Mouse (Mus musculus) intestine, embryonic 14.5 days (tissue): ENCODE data around the gene Ugt1a8. TPM values are rescaled to one million over a fixed set of nuclear protein-coding genes. Genes with fewer than 3 reads are reported as not detected.

Source experiments
- ATAC-seq: fragments of 200-750 bp; cut with Nextera tagmentation; replicated peaks from 2 replicates; pipeline ENCODE4 v1.8.0; 2017; ENCODE audit warnings: low read depth, moderate number of reproducible peaks, moderate TSS enrichment, moderate library complexity; ENCODE audit not compliant: low FRiP score, low TSS enrichment
- DNase-seq: peaks from one replicate; pipeline ENCODE4 v3.0.0-alpha.2; 2018; ENCODE audit warnings: low spot score
- H3K27ac ChIP-seq: fragments of 300-500 bp; sonication (generic); 2 replicates; pipeline ENCODE4 v1.5.1; 2014; ENCODE audit warnings: low read depth, mild to moderate bottlenecking, control low read depth
- H3K27me3 ChIP-seq: fragments of 300-500 bp; sonication (generic); replicated peaks from 2 replicates; pipeline ENCODE4 v1.6.1; 2014; ENCODE audit warnings: low read length, control low read depth; ENCODE audit not compliant: control insufficient read depth, insufficient read depth
- H3K36me3 ChIP-seq: fragments of 300-500 bp; sonication (generic); 2 replicates; pipeline ENCODE4 v1.6.1; 2014; ENCODE audit warnings: low read length, control low read depth; ENCODE audit not compliant: control insufficient read depth, insufficient read depth
- H3K4me1 ChIP-seq: fragments of 300-500 bp; sonication (generic); replicated peaks from 2 replicates; pipeline ENCODE4 v1.6.1; 2014; ENCODE audit warnings: low read length, control low read depth, mixed read lengths; ENCODE audit not compliant: control insufficient read depth, insufficient read depth
- H3K4me2 ChIP-seq: fragments of 300-500 bp; sonication (generic); 2 replicates; pipeline ENCODE4 v1.6.1; 2014; ENCODE audit warnings: low read length
- H3K4me3 ChIP-seq: fragments of 300-500 bp; sonication (generic); 2 replicates; pipeline ENCODE4 v1.5.1; 2014; ENCODE audit warnings: low read depth, low read length, control low read depth, mixed read lengths
- H3K9ac ChIP-seq: fragments of 300-500 bp; sonication (generic); 2 replicates; pipeline ENCODE4 v1.6.1; 2014; ENCODE audit warnings: mild to moderate bottlenecking, low read length
- H3K9me3 ChIP-seq: fragments of 300-500 bp; sonication (generic); 2 replicates; pipeline ENCODE4 v1.6.1; 2016; ENCODE audit warnings: low read length, control low read depth; ENCODE audit not compliant: control insufficient read depth
- WGBS: fragments of 180-500 bp; shearing (Covaris S2); extraction: QIAGEN DNeasy Blood & Tissue Kit; methylation state at CpG from one replicate; pipeline ENCODE4 v1.1.7; 2014; 5-methylcytosine and 5-hydroxymethylcytosine counted together
- polyA plus RNA-seq: library from polyadenylated mRNA; unstranded; fragments of >200 nt; fragmentation: Nextera tagmentation; extraction: Ambion mirVana; gene quantifications from 2 replicates; pipeline ENCODE4 v1.2.1, GENCODE M21; 2014

The Ugt1a8 gene
- polyA plus RNA-seq, 1 experiment from 2014 or later = not detected

DNA sequence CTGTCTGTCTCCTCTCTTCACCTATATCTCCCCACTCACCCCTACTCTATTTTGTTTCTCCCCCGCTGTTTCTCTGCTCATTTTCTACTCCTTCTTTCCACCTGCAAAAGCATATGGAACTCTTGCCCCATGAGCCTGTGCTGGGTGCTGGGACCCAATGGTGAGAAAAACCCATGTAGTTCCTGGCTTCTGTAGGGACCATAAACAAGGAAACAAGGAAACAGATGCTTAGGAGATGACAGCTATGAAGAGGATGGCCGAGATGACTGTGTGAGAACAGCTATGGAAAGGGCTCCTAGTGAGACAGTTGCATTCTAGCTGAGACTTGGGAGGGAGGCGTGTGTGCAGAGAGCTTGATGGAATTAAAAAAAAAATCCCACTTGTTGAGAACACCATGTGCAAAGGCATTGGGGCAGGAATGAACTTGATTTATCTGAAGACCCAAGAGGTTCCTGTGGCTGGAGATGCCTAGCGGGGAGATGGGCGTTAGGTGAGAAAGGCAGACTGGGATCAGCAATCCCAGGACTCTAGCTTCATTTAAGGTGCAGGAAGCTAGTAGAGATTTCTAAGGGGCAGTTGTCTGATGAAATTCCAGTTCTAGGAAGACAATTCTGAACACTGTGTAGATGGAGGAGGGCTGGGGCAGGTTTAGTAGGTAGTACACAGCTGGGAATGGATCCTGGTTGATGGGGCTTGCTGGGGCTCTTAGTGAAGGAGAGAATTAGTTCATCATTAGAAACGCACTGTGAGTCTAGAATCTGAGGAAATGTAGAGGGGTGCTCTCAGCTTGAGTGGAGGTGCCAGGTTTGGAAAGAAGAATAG is 143.6 kb downstream of the Ugt1a8 start:
- no peak overlapping the region for H3K4me3 ChIP-seq
- no peak overlapping the region for H3K9ac ChIP-seq
- no peaks in the 10 kb centered on the region for H3K4me1 ChIP-seq
- ATAC-seq = no peak
- H3K9me3 ChIP-seq = peaks cover 92% of the 10 kb centered on the region
- no peak overlapping the region for H3K4me2 ChIP-seq
- WGBS = 75% methylated on average over 6 of the region's 6 CpGs
- H3K36me3 ChIP-seq = no peaks in the 10 kb centered on the region
- H3K27ac ChIP-seq = no peak overlapping the region
- DNase-seq = no peak
- no peaks in the 10 kb centered on the region for H3K27me3 ChIP-seq

- H3K4me3 ChIP-seq = no peak overlapping the region
- no peaks in the 10 kb centered on the region for H3K4me1 ChIP-seq
- H3K4me2 ChIP-seq = no peak overlapping the region
- H3K27me3 ChIP-seq = no peaks in the 10 kb centered on the region
- WGBS = 71% methylated on average over 7 of the region's 7 CpGs
- no peak overlapping the region for H3K27ac ChIP-seq
- H3K9ac ChIP-seq = no peak overlapping the region
- H3K9me3 ChIP-seq = peaks cover 89% of the 10 kb centered on the region
- no peak for ATAC-seq
- no peaks in the 10 kb centered on the region for H3K36me3 ChIP-seq
- DNase-seq = no peak
These were observed 144.3 kb downstream of the Ugt1a8 start for GRCm38 (mm10) chr1:88231803-88232499.

DNA sequence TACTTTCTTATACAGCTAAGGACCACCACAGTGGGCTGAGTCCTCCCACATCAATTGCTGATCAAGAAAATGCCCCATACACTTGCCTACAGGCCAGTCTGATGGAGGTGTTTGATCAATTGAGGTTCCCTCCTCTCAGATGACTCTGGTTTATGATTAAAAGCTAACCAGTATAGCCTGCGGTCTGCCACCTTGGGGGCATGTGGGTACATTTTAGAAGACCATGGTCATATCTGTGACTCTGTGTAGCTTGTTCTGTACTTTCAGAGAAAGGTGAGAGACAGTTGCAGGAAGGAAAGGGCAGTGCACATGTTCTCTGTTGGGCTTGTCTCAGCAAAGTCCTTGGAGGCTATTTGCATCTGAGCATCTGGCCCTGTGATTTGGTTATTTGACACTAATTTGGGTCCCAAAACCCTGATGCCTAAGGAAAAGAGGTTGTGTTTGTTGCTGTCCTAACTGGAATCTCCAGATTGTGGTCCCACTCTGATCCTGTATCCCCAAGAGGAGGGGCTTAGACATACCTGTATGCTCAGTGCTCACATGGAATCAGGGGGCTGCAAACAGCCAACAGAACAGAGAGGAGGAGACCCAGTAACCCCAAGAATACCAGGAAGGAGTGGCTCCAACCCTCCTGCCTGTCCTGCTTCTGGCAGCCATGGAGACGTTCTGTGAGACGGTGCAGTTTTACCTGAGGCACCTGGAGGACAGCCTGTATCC is 145.2 kb downstream of the Ugt1a8 start:
- DNase-seq = no peak
- no peaks in the 10 kb centered on the region for H3K36me3 ChIP-seq
- WGBS = 57% methylated on average over 3 of the region's 3 CpGs
- no peak for ATAC-seq
- H3K4me2 ChIP-seq = no peak overlapping the region
- no peaks in the 10 kb centered on the region for H3K27me3 ChIP-seq
- no peak overlapping the region for H3K4me3 ChIP-seq
- peaks cover 89% of the 10 kb centered on the region for H3K9me3 ChIP-seq
- H3K9ac ChIP-seq = no peak overlapping the region
- H3K4me1 ChIP-seq = no peaks in the 10 kb centered on the region
- no peak overlapping the region for H3K27ac ChIP-seq

- 68% methylated on average over 14 of the region's 14 CpGs for WGBS
- Histone ChIP-seq H3K4me2 (no peak overlapping the region), H3K4me3 (no peak overlapping the region), H3K4me1 (no peaks in the 10 kb centered on the region), H3K9me3 (peaks cover 89% of the 10 kb centered on the region), H3K36me3 (no peaks in the 10 kb centered on the region), H3K27ac (no peak overlapping the region), H3K27me3 (no peaks in the 10 kb centered on the region), H3K9ac (no peak overlapping the region)
- ATAC-seq (no peak), DNase-seq (no peak)
These were observed 146.0 kb downstream of the Ugt1a8 start for GRCm38 (mm10) chr1:88233421-88234247.

DNA sequence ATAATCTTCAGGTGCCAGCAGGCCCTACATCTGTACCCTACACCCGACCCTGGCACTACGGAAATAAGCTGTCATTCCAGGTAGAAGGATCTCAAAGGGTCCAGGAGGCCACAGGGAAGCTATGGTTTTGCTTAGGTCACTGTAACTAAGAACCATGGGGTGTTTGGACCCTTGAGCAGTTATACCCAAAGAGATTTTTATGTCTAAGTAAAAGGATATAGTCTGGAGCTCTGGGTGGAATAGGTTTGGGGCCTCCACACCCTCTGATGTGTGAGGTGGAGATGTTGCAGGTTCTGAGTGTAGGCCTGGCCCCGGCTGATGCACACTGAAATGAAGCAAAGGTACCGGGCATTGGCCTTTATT is 146.6 kb downstream of the Ugt1a8 start:
- H3K27me3 ChIP-seq = no peaks in the 10 kb centered on the region
- WGBS = 65% methylated on average over 4 of the region's 4 CpGs
- H3K4me3 ChIP-seq = no peak overlapping the region
- H3K4me2 ChIP-seq = no peak overlapping the region
- peaks cover 90% of the 10 kb centered on the region for H3K9me3 ChIP-seq
- ATAC-seq (no peak), DNase-seq (no peak)
- no peaks in the 10 kb centered on the region for H3K4me1 ChIP-seq
- no peak overlapping the region for H3K27ac ChIP-seq
- H3K36me3 ChIP-seq = no peaks in the 10 kb centered on the region
- H3K9ac ChIP-seq = no peak overlapping the region

- Histone ChIP-seq H3K9me3 (peaks cover 90% of the 10 kb centered on the region), H3K27ac (no peak overlapping the region), H3K4me1 (no peaks in the 10 kb centered on the region), H3K9ac (no peak overlapping the region), H3K4me2 (no peak overlapping the region), H3K4me3 (no peak overlapping the region), H3K27me3 (no peaks in the 10 kb centered on the region), H3K36me3 (no peaks in the 10 kb centered on the region)
- ATAC-seq (no peak), DNase-seq (no peak)
- 47% methylated on average over 5 of the region's 5 CpGs for WGBS
These were observed 147.0 kb downstream of the Ugt1a8 start for GRCm38 (mm10) chr1:88234646-88235045.

DNA sequence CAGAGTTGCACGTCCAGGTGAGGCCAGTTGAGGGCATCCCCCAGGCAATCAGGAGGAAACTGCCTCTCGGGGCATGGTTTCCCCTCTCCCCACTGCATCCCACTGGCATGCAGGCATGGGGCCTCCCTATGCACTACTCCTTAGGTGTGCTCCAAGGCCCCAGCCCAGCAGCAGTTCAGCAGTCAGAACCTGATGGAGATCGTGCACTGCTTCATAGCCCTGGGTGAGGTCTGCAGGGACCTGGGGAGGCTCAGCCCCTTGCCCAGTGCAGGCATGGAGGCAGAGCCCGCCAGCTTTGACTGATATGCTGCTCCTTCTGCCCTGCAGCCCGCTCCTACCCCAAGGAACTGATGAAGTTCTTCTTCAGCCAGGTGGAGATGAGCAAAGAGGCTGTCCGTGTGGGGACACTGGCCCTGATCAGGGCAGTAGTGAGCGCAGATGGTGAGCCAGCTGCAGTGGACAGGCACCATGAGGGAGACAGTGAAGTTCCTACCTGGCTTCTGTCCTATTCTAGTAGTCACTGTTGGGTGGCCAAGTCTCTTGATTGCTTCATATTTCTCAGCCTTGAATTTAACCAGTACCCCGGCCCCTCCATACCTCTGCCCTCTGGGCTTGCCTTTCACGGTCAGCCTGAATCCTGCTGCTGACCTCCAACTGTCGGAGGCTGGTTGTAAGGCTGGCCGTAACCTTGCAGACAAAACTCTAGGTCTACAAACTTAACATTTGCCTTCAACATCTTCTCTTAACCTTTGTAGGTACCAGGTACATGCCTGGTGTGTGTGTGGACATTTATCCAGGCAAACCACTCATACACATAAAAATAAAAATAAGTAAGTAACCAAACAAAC is 147.7 kb downstream of the Ugt1a8 start:
- ATAC-seq = no peak
- DNase-seq = no peak
- no peaks in the 10 kb centered on the region for H3K36me3 ChIP-seq
- 64% methylated on average over 11 of the region's 11 CpGs for WGBS
- H3K9me3 ChIP-seq = peaks cover 89% of the 10 kb centered on the region
- H3K9ac ChIP-seq = no peak overlapping the region
- no peaks in the 10 kb centered on the region for H3K4me1 ChIP-seq
- no peak overlapping the region for H3K4me3 ChIP-seq
- no peak overlapping the region for H3K27ac ChIP-seq
- H3K27me3 ChIP-seq = no peaks in the 10 kb centered on the region
- no peak overlapping the region for H3K4me2 ChIP-seq
